Mouse (Mus musculus) mammary gland, adult 2 months (tissue): ENCODE results near the gene C1ql2. TPM values are rescaled to one million over a fixed set of nuclear protein-coding genes. Genes with fewer than 3 reads are reported as not detected.

ENCODE experiments used
- polyA plus RNA-seq: library from polyadenylated mRNA; depleted of rRNA; stranded (reverse); fragments of >200 nt; gene quantifications from 2 replicates; pipeline ENCODE4 v1.2.3, GENCODE M21; 2012; ENCODE audit warnings: low replicate concordance; rRNA removed

Gene C1ql2
- polyA plus RNA-seq = 0.32 and 0.39 TPM in 2 replicates

DNA sequence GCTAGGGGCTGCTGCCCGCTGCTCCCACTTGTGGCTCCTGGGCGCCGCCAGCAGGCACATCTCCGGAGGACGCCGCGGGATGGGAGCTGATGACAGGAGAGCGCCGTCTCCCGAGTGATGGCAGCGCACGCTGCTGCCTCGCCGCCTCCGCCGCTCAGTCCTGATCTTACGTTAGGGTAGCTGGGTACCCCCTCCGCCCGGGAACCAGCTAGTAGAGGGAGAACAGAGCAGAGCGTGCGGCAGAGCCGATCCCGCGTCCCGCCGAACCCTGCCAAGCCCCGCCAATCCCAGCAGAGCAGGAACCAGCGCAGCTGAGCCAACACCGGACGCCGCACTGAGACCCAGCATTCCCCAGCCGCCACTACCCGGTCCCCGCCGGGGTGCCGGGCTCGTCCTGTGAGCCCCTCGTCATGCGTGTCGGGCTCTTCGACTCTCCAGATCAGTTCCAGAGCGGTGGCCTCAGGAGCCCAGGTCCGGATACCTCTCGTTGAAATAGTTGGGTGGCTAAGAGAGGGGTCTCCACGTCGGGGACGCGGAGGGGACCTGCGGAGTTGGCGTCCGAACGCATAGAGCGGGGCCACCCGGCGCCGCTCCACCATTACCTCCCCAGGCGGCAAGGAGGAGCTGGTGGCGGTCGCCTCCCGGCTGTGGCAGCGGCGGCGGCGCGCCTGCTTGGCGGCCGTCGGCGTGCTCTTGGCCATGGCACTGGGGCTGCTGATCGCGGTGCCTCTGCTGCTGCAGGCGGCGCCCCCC lies at the start of gene C1ql2:
Gene C1ql2, plus strand, starts transcription at position 164 of the 753 bp plus-strand sequence.

Other genes starting within 250 kb of the C1ql2 start
- 1,212 and 1,855 TPM in 2 replicates for gene Dbi, start 219.5 kb upstream of the C1ql2 start, polyA plus RNA-seq
- 1.5 and 1.6 TPM in 2 replicates for gene 3110009E18Rik, start 219.4 kb upstream of the C1ql2 start, polyA plus RNA-seq
- 174 and 198 TPM in 2 replicates for gene Steap3, start 67.9 kb upstream of the C1ql2 start, polyA plus RNA-seq
- gene Marco, start 164.4 kb downstream of the C1ql2 start, polyA plus RNA-seq = 8.4 and 14.1 TPM in 2 replicates